Mouse (Mus musculus) liver, postnatal 0 days (tissue): ENCODE results near the gene Gm26566.

Source experiments
- CTCF ChIP-seq: sonication (generic); IDR thresholded peaks from 2 replicates; pipeline ENCODE4 v1.5.1; 2016; ENCODE audit warnings: antibody characterized with exemption, low read depth
- EP300 ChIP-seq: IDR thresholded peaks from 2 replicates; pipeline ENCODE4 v1.6.1; 2016; ENCODE audit warnings: antibody characterized with exemption, low read depth, mild to moderate bottlenecking

DNA sequence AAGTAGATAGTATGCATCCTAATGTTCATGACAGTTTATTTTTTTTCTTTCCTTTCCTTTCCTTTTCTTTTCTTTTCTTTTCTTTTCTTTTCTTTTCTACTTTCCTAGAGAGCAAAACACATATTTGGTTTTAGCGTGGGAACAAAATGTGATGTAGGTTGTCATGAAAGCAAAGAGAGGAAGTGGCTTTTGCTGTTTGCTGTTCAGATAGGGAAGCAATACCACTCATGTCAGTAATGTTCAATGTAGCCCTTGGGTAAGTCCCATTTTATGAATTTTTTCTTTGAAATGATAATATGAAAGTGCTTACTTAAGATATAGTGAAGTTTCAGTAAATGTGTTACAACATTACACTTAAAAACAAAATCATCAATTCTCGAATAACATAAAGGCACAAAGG is 28.2 kb upstream of the Gm26566 start:
- TF ChIP-seq CTCF (no peak), EP300 (no peak)
